25 mouse cellular contexts compared by ENCODE assay signal in the genomic region with DNA sequence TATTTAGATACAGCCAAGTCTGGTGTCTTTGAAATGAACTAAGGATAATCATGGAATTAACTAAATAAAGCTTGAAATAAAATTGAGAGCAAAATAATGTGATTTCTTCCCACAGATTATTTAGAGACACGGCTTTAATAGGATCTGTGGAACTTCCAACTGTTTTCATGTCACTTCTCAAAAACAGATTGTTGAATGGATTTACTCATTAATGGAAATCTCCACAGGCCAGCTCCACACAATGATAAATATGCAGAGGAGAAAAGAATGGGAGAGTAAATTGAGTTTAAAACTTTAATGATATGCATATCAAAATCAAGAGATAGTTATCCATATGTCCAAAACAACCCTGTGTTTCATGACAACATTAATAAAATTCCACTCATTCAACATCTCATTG.
"Had no signal": no experiment of that assay in that cellular context is flagged by ENCODE, and none has a peak within 500 bp of the region (broad histone marks: within the 10 kb centered on the region; RNA-seq: fewer than 3 reads in every experiment).

No protein-coding gene starts in this region.

- H3K27ac ChIP-seq: gastrocnemius, adult 2 months; heart, embryonic 10.5 days; hindbrain, embryonic 10.5 days; hindbrain, embryonic 12.5 days; hindbrain, embryonic 15.5 days; intestine, embryonic 15.5 days; layer of hippocampus, adult 2 months; left cerebral cortex, adult 2 months; limb, embryonic 10.5 days; limb, embryonic 12.5 days had no signal

- H3K4me2 ChIP-seq: heart, embryonic 12.5 days; hindbrain, embryonic 12.5 days; hindbrain, embryonic 15.5 days; intestine, embryonic 15.5 days; limb, embryonic 12.5 days; liver, embryonic 11.5 days had no signal

- H3K4me1 ChIP-seq: heart, embryonic 10.5 days; heart, embryonic 12.5 days; hindbrain, embryonic 10.5 days; hindbrain, embryonic 12.5 days; hindbrain, embryonic 15.5 days; intestine, embryonic 15.5 days; limb, embryonic 10.5 days; limb, embryonic 12.5 days had no signal

- H3K9me3 ChIP-seq: heart, embryonic 10.5 days; heart, embryonic 12.5 days; hindbrain, embryonic 10.5 days; hindbrain, embryonic 12.5 days; hindbrain, embryonic 15.5 days; intestine, embryonic 15.5 days; limb, embryonic 10.5 days; limb, embryonic 12.5 days had no signal

- H3K4me3 ChIP-seq: gastrocnemius, adult 2 months; heart, embryonic 10.5 days; heart, embryonic 12.5 days; hindbrain, embryonic 10.5 days; hindbrain, embryonic 12.5 days; hindbrain, embryonic 15.5 days; intestine, embryonic 15.5 days; layer of hippocampus, adult 2 months; left cerebral cortex, adult 2 months; limb, embryonic 10.5 days; limb, embryonic 12.5 days had no signal

- DNase-seq: gastrocnemius, adult 2 months; gastrocnemius, postnatal 10 days; gastrocnemius, postnatal 25 days; heart, adult 18-20 months; heart, postnatal 10 days; heart, postnatal 4 days; kidney, adult 18-20 months; kidney, adult 8-10 months; kidney, postnatal 10 days; kidney, postnatal 25 days; kidney, postnatal 4 days; liver had no signal

- H3K9ac ChIP-seq: heart, embryonic 12.5 days; hindbrain, embryonic 12.5 days; hindbrain, embryonic 15.5 days; intestine, embryonic 15.5 days; limb, embryonic 12.5 days had no signal

- H3K36me3 ChIP-seq: heart, embryonic 10.5 days; heart, embryonic 12.5 days; hindbrain, embryonic 10.5 days; hindbrain, embryonic 12.5 days; hindbrain, embryonic 15.5 days; intestine, embryonic 15.5 days; limb, embryonic 10.5 days; limb, embryonic 12.5 days had no signal

- H3K27me3 ChIP-seq: heart, embryonic 12.5 days; hindbrain, embryonic 12.5 days; hindbrain, embryonic 15.5 days; intestine, embryonic 15.5 days; limb, embryonic 12.5 days had no signal

- ATAC-seq: inflammation-experienced regulatory T-cells, adult 6 months; intestine, embryonic 15.5 days; intestine, postnatal 0 days had no signal
